Mouse (Mus musculus): ENCODE measurements around the gene Elob. TPM values are rescaled to one million over a fixed set of nuclear protein-coding genes. Genes with fewer than 3 reads are reported as not detected.

Gene Elob
- polyA plus RNA-seq, 2 experiments, result 739 to 1,221 TPM

- no peak for TF ChIP-seq POLR2A (IDR thresholded peaks at IDR 0.05; ENCODE audit: borderline replicate concordance, extremely low read depth, insufficient read depth, insufficient read length)
These were observed 38.8 kb upstream of the Elob start, which contains the start of gene Prss21 for GRCm38 (mm10) chr17:23867756-23868155. Gene Prss21, plus strand, starts transcription at chr17:23868056.

GRCm38 (mm10) chr17:23862926-23863325 is 34.0 kb upstream of the Elob start:
- Histone ChIP-seq H3K4me1 (ENCODE audit: control insufficient read depth, insufficient read depth, low read length) (no peaks in the 10 kb centered on the region), H3K4me2 (replicated peaks; ENCODE audit: low read depth, low read length, severe bottlenecking) (no peak overlapping the region), H3K36me3 (ENCODE audit: control insufficient read depth, insufficient read depth, low read length) (no peaks in the 10 kb centered on the region), H3K27ac (replicated peaks; ENCODE audit: low read depth, low read length) (no peak overlapping the region), H3K27me3 (ENCODE audit: control insufficient read depth, insufficient read depth, low read length) (no peaks in the 10 kb centered on the region), H3K4me3 (replicated peaks; ENCODE audit: low read length) (no peak overlapping the region), H3K9ac (ENCODE audit: low read depth, low read length, severe bottlenecking) (no peak overlapping the region), H3K9me3 (ENCODE audit: control insufficient read depth, low read length) (no peaks in the 10 kb centered on the region)
- WGBS, result 89% methylated on average over 4 of the region's 4 CpGs
- no peak for TF ChIP-seq POLR2A (IDR thresholded peaks at IDR 0.05; ENCODE audit: borderline replicate concordance, extremely low read depth, insufficient read depth, insufficient read length)
- no peak for ATAC-seq (ENCODE audit: low FRiP score, low read depth)
- DNase-seq (ENCODE audit: low spot score), result no peak

More at GRCm38 (mm10) chr17:23867756-23868155, 38.8 kb upstream of the Elob start, which contains the start of gene Prss21:
- no peaks in the 10 kb centered on the region for H3K36me3 ChIP-seq (ENCODE audit: control insufficient read depth, insufficient read depth, low read length)
- no peaks in the 10 kb centered on the region for H3K27me3 ChIP-seq (ENCODE audit: control insufficient read depth, insufficient read depth, low read length)
- no peak for ATAC-seq (ENCODE audit: low FRiP score, low read depth)
- H3K9me3 ChIP-seq (ENCODE audit: control insufficient read depth, low read length), result no peaks in the 10 kb centered on the region
- H3K9ac ChIP-seq (ENCODE audit: low read depth, low read length, severe bottlenecking), result no peak within 1 kb of the TSS
- H3K4me2 ChIP-seq (replicated peaks; ENCODE audit: low read depth, low read length, severe bottlenecking), result no peak within 1 kb of the TSS
- no peak within 1 kb of the TSS for H3K4me3 ChIP-seq (replicated peaks; ENCODE audit: low read length)
- no peak for DNase-seq (ENCODE audit: low spot score)
- 87% methylated on average over 15 of the region's 15 CpGs for WGBS
- no peak within 1 kb of the TSS for H3K27ac ChIP-seq (replicated peaks; ENCODE audit: low read depth, low read length)
- no peaks in the 10 kb centered on the region for H3K4me1 ChIP-seq (ENCODE audit: control insufficient read depth, insufficient read depth, low read length)

- DNase-seq (ENCODE audit: low spot score) (no peak), ATAC-seq (ENCODE audit: low FRiP score, low read depth) (no peak)
- Histone ChIP-seq H3K4me3 (replicated peaks; ENCODE audit: low read length) (no peak overlapping the region), H3K36me3 (ENCODE audit: control insufficient read depth, insufficient read depth, low read length) (no peaks in the 10 kb centered on the region), H3K9me3 (ENCODE audit: control insufficient read depth, low read length) (no peaks in the 10 kb centered on the region), H3K4me1 (ENCODE audit: control insufficient read depth, insufficient read depth, low read length) (no peaks in the 10 kb centered on the region), H3K27ac (replicated peaks; ENCODE audit: low read depth, low read length) (no peak overlapping the region), H3K9ac (ENCODE audit: low read depth, low read length, severe bottlenecking) (no peak overlapping the region), H3K27me3 (ENCODE audit: control insufficient read depth, insufficient read depth, low read length) (no peaks in the 10 kb centered on the region), H3K4me2 (replicated peaks; ENCODE audit: low read depth, low read length, severe bottlenecking) (no peak overlapping the region)
- 57% methylated on average over 2 of the region's 2 CpGs for WGBS
- no peak for TF ChIP-seq POLR2A (IDR thresholded peaks at IDR 0.05; ENCODE audit: borderline replicate concordance, extremely low read depth, insufficient read depth, insufficient read length)
These were observed 29.0 kb upstream of the Elob start for GRCm38 (mm10) chr17:23857913-23858312.

GRCm38 (mm10) chr17:23857193-23857592 is 28.3 kb upstream of the Elob start:
- Histone ChIP-seq H3K27ac (replicated peaks; ENCODE audit: low read depth, low read length) (no peak overlapping the region), H3K27me3 (ENCODE audit: control insufficient read depth, insufficient read depth, low read length) (no peaks in the 10 kb centered on the region)
- 85% methylated on average over 6 of the region's 6 CpGs for WGBS

GRCm38 (mm10) chr17:23854229-23854765 is 25.4 kb upstream of the Elob start:
- no peaks in the 10 kb centered on the region for H3K4me1 ChIP-seq (ENCODE audit: control insufficient read depth, insufficient read depth, low read length)
- DNase-seq (ENCODE audit: low spot score) (no peak), ATAC-seq (ENCODE audit: low FRiP score, low read depth) (no peak)
- no peak for TF ChIP-seq POLR2A (IDR thresholded peaks at IDR 0.05; ENCODE audit: borderline replicate concordance, extremely low read depth, insufficient read depth, insufficient read length)
- no peak overlapping the region for H3K27ac ChIP-seq (replicated peaks; ENCODE audit: low read depth, low read length)
- WGBS, result 85% methylated on average over 10 of the region's 10 CpGs
- no peak overlapping the region for H3K9ac ChIP-seq (ENCODE audit: low read depth, low read length, severe bottlenecking)
- no peaks in the 10 kb centered on the region for H3K36me3 ChIP-seq (ENCODE audit: control insufficient read depth, insufficient read depth, low read length)
- H3K4me2 ChIP-seq (replicated peaks; ENCODE audit: low read depth, low read length, severe bottlenecking), result no peak overlapping the region
- H3K27me3 ChIP-seq (ENCODE audit: control insufficient read depth, insufficient read depth, low read length), result no peaks in the 10 kb centered on the region
- no peak overlapping the region for H3K4me3 ChIP-seq (replicated peaks; ENCODE audit: low read length)
- no peaks in the 10 kb centered on the region for H3K9me3 ChIP-seq (ENCODE audit: control insufficient read depth, low read length)

More at GRCm38 (mm10) chr17:23857193-23857592, 28.3 kb upstream of the Elob start:
- no peaks in the 10 kb centered on the region for H3K9me3 ChIP-seq (ENCODE audit: control insufficient read depth, low read length)
- H3K4me1 ChIP-seq (ENCODE audit: control insufficient read depth, insufficient read depth, low read length), result no peaks in the 10 kb centered on the region
- H3K4me3 ChIP-seq (replicated peaks; ENCODE audit: low read length), result no peak overlapping the region
- ATAC-seq (ENCODE audit: low FRiP score, low read depth) (no peak), DNase-seq (ENCODE audit: low spot score) (no peak)
- H3K36me3 ChIP-seq (ENCODE audit: control insufficient read depth, insufficient read depth, low read length), result no peaks in the 10 kb centered on the region
- H3K9ac ChIP-seq (ENCODE audit: low read depth, low read length, severe bottlenecking), result no peak overlapping the region
- TF ChIP-seq POLR2A (IDR thresholded peaks at IDR 0.05; ENCODE audit: borderline replicate concordance, extremely low read depth, insufficient read depth, insufficient read length), result no peak
- no peak overlapping the region for H3K4me2 ChIP-seq (replicated peaks; ENCODE audit: low read depth, low read length, severe bottlenecking)

Data from limb, embryonic 14.5 days (tissue).